Mouse (Mus musculus) NIH3T3 (cell line): ENCODE measurements around the gene Kctd21.

Source experiments
- DNase-seq: peaks from one replicate; pipeline ENCODE4 v3.0.0-alpha.2; 2012; ENCODE audit warnings: low read depth

Kctd21 gene

DNA sequence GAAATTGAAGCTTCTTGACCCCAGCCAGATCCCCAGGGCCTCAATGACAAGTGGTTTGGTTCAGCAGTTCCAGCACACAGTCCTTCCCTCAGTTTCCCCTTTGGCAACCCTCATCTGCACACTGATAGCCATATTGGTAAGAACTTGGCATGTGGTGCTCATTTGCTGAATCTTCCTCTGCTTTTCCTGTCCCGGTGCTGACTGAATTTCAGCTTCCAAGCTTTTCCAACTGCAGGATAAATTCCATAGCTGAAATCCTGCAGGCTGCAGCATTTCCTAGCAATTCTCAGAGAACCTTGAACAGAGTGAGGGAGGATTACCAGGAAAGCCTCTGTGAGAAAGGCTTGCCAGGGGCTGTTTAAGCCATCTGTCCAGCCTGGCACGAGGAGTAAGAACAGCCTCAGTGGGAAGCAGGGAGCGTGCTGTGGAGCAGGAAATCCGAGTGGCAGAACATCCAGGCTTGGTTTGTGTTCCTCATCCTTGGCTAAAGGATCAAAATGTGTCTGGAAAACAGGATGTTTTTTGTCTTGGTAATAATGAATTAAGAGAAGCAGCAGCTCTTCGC is 54.8 kb downstream of the Kctd21 start:
- DNase-seq: peak; percentile 19

DNA sequence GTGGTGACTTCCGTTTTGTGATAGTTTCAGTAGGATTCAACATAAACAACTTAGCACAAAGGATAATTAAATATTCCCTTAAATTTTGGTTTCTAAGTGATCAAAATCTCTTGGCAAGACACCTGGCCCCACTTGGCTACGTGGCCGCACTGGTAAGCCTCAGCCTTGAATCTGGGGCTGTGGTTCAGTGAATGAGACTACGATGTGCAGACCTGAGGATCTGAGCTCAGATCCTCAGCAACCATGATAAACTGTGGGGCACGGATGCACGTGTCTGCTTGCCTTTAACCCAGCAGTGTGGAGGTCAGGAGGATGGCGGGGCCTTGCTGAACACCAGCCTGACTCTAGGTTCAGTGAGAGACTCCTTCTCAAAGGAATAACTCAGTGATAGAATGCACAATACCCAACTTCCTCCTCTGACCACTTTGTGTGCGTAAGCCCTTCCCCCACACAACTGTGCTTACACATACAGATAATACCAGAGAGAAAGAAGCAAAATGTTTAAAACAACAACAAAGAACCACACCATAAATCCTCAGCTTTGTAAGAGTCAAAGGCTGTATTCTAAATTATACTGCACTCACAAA is 55.5 kb downstream of the Kctd21 start:
- DNase-seq: no peak

DNA sequence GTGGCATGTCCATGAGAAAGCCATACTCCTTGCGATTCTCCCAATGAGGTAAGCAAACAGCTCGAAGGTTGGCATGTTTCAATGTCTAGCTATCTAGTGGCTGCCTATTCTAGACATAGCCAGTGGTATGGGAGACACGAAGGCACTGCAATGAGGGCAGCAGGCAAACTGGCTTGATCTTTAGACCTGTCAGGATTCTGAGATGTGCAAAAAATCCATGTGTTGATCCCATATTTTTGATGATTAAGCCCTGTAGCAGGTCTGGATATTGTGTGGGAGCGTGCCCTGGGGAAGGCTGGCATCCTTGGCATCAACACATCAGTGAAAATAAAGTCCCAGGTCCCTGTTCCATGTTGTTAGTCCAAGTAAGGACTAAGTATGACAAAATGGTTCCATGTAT is 56.4 kb downstream of the Kctd21 start:
- no peak for DNase-seq

DNA sequence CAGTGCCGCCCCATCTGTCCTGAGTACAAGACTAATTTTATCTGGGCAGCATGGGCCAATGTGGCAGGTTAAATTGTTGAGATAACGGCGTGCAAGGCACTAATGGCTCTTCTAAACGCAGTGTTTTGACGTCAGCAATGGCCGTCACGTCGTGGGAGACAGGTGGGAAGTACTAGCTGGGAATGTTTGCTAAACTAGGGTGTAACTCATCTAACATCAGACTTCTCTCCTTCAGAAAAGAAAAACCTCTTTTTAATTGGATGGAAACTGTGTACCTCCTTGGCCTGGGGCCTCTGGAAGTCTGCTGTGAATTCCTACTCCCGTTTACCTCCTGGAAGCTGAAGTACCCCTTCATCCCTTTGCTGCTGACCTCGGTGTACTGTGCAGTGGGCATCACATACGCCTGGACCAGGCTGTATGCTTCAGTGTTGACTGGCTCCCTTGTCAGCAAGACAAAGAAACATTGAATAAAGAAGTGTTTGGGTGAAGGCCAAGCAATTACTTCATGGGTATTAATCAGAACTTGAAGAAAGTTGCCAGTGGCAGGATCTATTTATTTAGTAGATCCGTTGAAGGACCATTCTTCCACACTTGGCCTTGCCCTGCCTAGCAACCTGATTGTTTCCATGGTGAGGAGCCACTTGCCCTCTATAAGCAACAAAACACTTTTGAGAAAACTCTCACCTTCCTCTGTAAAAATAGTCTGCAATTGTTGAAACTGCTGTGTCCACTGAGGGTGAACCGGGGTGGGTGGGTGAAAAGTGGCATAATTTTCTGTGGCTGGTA is 59.4 kb downstream of the Kctd21 start:
- no peak for DNase-seq

DNA sequence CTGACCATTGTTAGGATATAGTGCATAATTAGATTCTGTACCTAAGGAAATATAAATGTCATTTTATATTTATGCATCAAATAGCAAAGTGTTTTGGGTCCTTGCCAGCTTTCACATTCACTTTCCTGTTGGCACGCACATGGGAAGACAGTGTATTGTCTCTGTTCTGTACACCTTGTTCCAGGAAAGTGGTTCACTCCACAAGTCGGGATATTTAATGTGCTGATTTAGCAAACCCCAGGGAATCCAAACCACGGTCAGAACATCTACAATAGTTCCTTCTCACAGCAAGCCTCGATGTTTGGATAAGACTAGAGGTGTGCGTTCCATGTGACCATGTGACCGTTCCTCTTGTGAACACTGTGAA is 59.9 kb downstream of the Kctd21 start:
- DNase-seq: no peak

DNA sequence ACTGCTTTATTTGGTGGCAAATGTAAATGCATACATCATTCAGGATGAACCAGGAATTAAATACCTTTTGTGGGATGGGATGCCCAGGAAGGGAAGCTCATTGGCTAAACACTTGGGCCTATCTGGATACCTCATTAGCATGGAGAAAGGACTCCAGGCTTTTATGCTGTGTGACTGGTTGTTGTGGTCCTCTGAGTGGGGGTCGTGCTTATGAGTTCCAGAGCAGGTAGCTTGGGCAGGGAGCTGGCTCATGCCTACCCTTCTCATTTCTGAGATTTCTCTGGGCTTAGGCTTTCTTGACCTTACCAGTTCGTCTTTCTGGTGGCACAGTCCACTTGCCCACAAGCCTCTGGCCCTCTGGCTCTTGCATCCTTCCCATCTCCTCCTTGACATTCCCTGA is 62.2 kb downstream of the Kctd21 start:
- no peak for DNase-seq

DNA sequence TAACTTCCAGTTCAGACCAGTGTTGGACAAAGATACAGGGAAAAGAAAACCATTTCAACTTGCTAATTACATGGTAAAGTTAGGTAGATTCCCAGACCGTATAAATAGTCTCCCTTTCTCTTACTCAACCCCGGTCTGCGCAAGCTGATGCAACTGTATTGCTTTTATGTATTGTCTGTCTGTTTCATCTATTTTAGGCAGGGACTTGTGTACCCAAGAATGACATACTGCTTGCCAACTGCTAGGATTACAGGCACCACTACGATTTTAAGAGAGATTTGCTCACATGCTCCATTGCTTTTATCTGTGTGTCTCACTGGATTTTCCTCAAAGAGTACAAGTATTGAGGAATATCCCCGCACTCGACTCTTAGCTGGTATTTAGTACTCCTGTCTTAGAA is 66.8 kb downstream of the Kctd21 start:
- DNase-seq: no peak
